In genomic region chr7:112503448-112503847, GRCm38 (mm10) we compare ENCODE assay signal across 10 mouse cellular contexts.
DNase-seq lines count a peak whose midpoint lies in the region; ATAC-seq and TF ChIP-seq lines count a peak whose summit lies in the region.
"Had no signal": no experiment of that assay in that cellular context is flagged by ENCODE, and none has a peak within 500 bp of the region (broad histone marks: within the 10 kb centered on the region; RNA-seq: fewer than 3 reads in every experiment).

No protein-coding gene starts in this region.

- no peak for TF ChIP-seq CTCF in embryonic fibroblast, embryonic 13.5 days (IDR thresholded peaks at IDR 0.05; ENCODE audit: borderline replicate concordance, insufficient read depth, low read length)

- H3K27ac ChIP-seq in kidney, embryonic 14.5 days (ENCODE audit: low read depth, low read length): peak overlapping the region; percentile 44; the same call in 1 of the 2 replicates
- peak overlapping the region; percentile 79 for H3K27ac ChIP-seq in embryonic facial prominence, embryonic 11.5 days (replicated peaks; ENCODE audit: low read depth, low read length)
- H3K27ac ChIP-seq in embryonic fibroblast, embryonic 13.5 days (ENCODE audit: insufficient read depth, low read length): peak overlapping the region; percentile 88
- peak overlapping the region; percentile 44; the same call in 1 of the 2 replicates for H3K27ac ChIP-seq in neural tube, embryonic 14.5 days (ENCODE audit: low read depth, low read length)

- 30% methylated on average over 6 of the region's 6 CpGs for WGBS in kidney, embryonic 14.5 days
- WGBS in embryonic facial prominence, embryonic 11.5 days: 57% methylated on average over 6 of the region's 6 CpGs
- 23% methylated on average over 6 of the region's 6 CpGs for WGBS in neural tube, embryonic 14.5 days

- no peak overlapping the region for H3K4me2 ChIP-seq in kidney, embryonic 14.5 days (replicated peaks; ENCODE audit: low read depth, low read length)
- no peak overlapping the region for H3K4me2 ChIP-seq in embryonic facial prominence, embryonic 11.5 days (ENCODE audit: low read depth, low read length)
- H3K4me2 ChIP-seq in neural tube, embryonic 14.5 days (ENCODE audit: low read depth, low read length): no peak overlapping the region

- no peaks in the 10 kb centered on the region for H3K36me3 ChIP-seq in kidney, embryonic 14.5 days (ENCODE audit: control insufficient read depth, insufficient read depth, low read length)
- no peaks in the 10 kb centered on the region for H3K36me3 ChIP-seq in embryonic facial prominence, embryonic 11.5 days (replicated peaks; ENCODE audit: control insufficient read depth, insufficient read depth, low read depth, low read length)
- H3K36me3 ChIP-seq in neural tube, embryonic 14.5 days (ENCODE audit: control insufficient read depth, insufficient read depth, low read length): no peaks in the 10 kb centered on the region

- no peak for ATAC-seq in kidney, embryonic 14.5 days (ENCODE audit: low FRiP score, low TSS enrichment)
- ATAC-seq in embryonic facial prominence, embryonic 11.5 days (replicated peaks; ENCODE audit: insufficient number of reproducible peaks, low FRiP score, low TSS enrichment, low read depth): no peak
- ATAC-seq in neural tube, embryonic 14.5 days (ENCODE audit: low read depth): no peak

- H3K9me3 ChIP-seq in kidney, embryonic 14.5 days (ENCODE audit: control insufficient read depth, low read length): no peaks in the 10 kb centered on the region
- H3K9me3 ChIP-seq in embryonic facial prominence, embryonic 11.5 days (replicated peaks; ENCODE audit: control insufficient read depth, low read length): no peaks in the 10 kb centered on the region
- H3K9me3 ChIP-seq in neural tube, embryonic 14.5 days (ENCODE audit: control insufficient read depth, low read length): no peaks in the 10 kb centered on the region
- H3K9me3 ChIP-seq: forebrain, embryonic 13.5 days had no signal

- H3K27me3 ChIP-seq in kidney, embryonic 14.5 days (ENCODE audit: control insufficient read depth, insufficient read depth, low read length): no peaks in the 10 kb centered on the region
- H3K27me3 ChIP-seq in embryonic facial prominence, embryonic 11.5 days (ENCODE audit: control insufficient read depth, insufficient read depth, low read length): no peaks in the 10 kb centered on the region
- H3K27me3 ChIP-seq in neural tube, embryonic 14.5 days (ENCODE audit: control insufficient read depth, insufficient read depth, low read length): no peaks in the 10 kb centered on the region
- H3K27me3 ChIP-seq: forebrain, embryonic 13.5 days had no signal

- no peak overlapping the region; the same call in 1 of the 2 replicates for H3K9ac ChIP-seq in kidney, embryonic 14.5 days (ENCODE audit: low read depth, low read length)
- H3K9ac ChIP-seq in embryonic facial prominence, embryonic 11.5 days (replicated peaks; ENCODE audit: low read length): peak overlapping the region; percentile 40; the same call in 1 of the 2 replicates
- no peak overlapping the region for H3K9ac ChIP-seq in neural tube, embryonic 14.5 days (replicated peaks; ENCODE audit: low read depth, low read length)
- H3K9ac ChIP-seq: forebrain, embryonic 13.5 days had no signal

- H3K4me1 ChIP-seq in kidney, embryonic 14.5 days (ENCODE audit: control insufficient read depth, insufficient read depth, low read length): peaks cover 45% of the 10 kb centered on the region
- H3K4me1 ChIP-seq in embryonic facial prominence, embryonic 11.5 days (ENCODE audit: control insufficient read depth, insufficient read depth, low read length): peaks cover 6% of the 10 kb centered on the region
- H3K4me1 ChIP-seq in embryonic fibroblast, embryonic 13.5 days (ENCODE audit: control insufficient read depth, insufficient read depth, low read length): peaks cover 27% of the 10 kb centered on the region
- H3K4me1 ChIP-seq in neural tube, embryonic 14.5 days (ENCODE audit: control insufficient read depth, insufficient read depth, low read length): peaks cover 30% of the 10 kb centered on the region

- H3K4me3 ChIP-seq in kidney, embryonic 14.5 days (ENCODE audit: low read length): no peak overlapping the region
- H3K4me3 ChIP-seq in embryonic facial prominence, embryonic 11.5 days (ENCODE audit: low read depth, low read length): no peak overlapping the region
- H3K4me3 ChIP-seq in embryonic fibroblast, embryonic 13.5 days (ENCODE audit: insufficient read depth, low read length): no peak overlapping the region
- H3K4me3 ChIP-seq in neural tube, embryonic 14.5 days (ENCODE audit: low read depth, low read length): no peak overlapping the region
- H3K4me3 ChIP-seq: forebrain, embryonic 13.5 days had no signal

- no peak for DNase-seq in kidney, postnatal 4 days
- DNase-seq in embryonic facial prominence, embryonic 11.5 days (ENCODE audit: low spot score): no peak
- DNase-seq in layer of hippocampus, postnatal 36 days: no peak
- no peak for DNase-seq in urinary bladder, adult 18-20 months (ENCODE audit: low spot score in 2 of 2)
- DNase-seq: kidney, postnatal 14 days; right cerebral cortex, postnatal 4 days had no signal

- TF ChIP-seq POLR2A in embryonic fibroblast, embryonic 13.5 days (IDR thresholded peaks at IDR 0.05; ENCODE audit: low read depth, low read length): no peak
